Comparison of ENCODE assay signal across 8 mouse cellular contexts in the genomic region with DNA sequence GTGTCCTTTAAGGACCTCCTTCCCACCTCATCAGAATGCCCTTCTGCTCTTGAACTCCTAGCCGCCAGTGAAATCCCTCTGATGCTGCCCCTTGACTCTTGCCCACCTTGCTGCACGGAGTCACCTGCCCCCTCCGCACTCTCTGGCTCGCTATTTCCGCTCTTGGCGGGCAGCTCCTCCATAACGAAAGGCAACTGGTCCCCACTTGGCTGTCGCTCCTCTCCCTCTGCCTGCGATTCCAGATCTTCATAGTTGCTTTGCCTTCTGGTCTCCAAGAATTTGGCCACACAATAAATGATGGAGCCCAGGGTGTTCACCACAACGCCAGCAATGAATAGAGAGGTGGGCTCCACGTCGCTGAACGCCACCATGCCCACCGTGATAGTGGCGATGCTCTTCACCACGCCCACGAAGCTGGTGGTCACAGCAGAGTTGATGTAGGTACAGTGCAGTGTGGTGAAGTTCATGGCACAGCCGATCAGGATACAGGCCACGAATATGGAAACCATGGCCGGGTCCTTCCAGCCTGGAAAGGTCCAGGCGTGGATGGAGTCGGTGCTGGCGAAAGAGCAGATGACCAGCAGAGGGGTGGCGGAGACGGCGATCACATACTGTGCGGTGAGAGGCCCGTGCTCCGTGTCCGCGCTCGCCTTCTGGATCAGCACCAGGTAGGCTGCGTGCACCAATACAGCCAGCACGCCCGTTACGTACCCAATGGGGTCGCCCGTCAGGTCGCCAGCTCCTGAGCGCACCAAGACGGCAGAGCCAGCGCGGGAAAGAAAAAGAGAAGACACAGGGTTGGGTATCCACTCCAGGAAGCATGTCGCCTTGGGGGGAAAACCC. TPM values are rescaled to one million over a fixed set of nuclear protein-coding genes. Genes with fewer than 3 reads are reported as not detected.
DNase-seq lines count a peak whose midpoint lies in the region; ATAC-seq lines count a peak whose summit lies in the region.

No protein-coding gene starts in this region.

- no peak overlapping the region for H3K9ac ChIP-seq in lung, embryonic 16.5 days (ENCODE audit: low read length)
- H3K9ac ChIP-seq in hindbrain, embryonic 15.5 days = no peak overlapping the region
- H3K9ac ChIP-seq in neural tube, embryonic 13.5 days = no peak overlapping the region

- H3K27me3 ChIP-seq in lung, embryonic 16.5 days (ENCODE audit: control insufficient read depth, insufficient read depth, low read depth, low read length) = peaks cover 50% of the 10 kb centered on the region
- H3K27me3 ChIP-seq in hindbrain, embryonic 15.5 days = peaks cover 41% of the 10 kb centered on the region
- H3K27me3 ChIP-seq in neural tube, embryonic 13.5 days = peaks cover 84% of the 10 kb centered on the region

- H3K4me1 ChIP-seq in lung, embryonic 16.5 days (replicated peaks; ENCODE audit: control insufficient read depth, insufficient read depth, low read length) = peaks cover 21% of the 10 kb centered on the region
- H3K4me1 ChIP-seq in hindbrain, embryonic 15.5 days (replicated peaks) = peaks cover 38% of the 10 kb centered on the region
- H3K4me1 ChIP-seq in neural tube, embryonic 13.5 days (replicated peaks) = peaks cover 33% of the 10 kb centered on the region

- no peaks in the 10 kb centered on the region for H3K9me3 ChIP-seq in lung, embryonic 16.5 days (ENCODE audit: control insufficient read depth, low read length)
- no peaks in the 10 kb centered on the region for H3K9me3 ChIP-seq in hindbrain, embryonic 15.5 days
- no peaks in the 10 kb centered on the region for H3K9me3 ChIP-seq in neural tube, embryonic 13.5 days

- H3K27ac ChIP-seq in lung, embryonic 16.5 days (ENCODE audit: low read length) = no peak overlapping the region
- no peak overlapping the region for H3K27ac ChIP-seq in hindbrain, embryonic 15.5 days (replicated peaks)
- no peak overlapping the region for H3K27ac ChIP-seq in neural tube, embryonic 13.5 days (replicated peaks)

- DNase-seq in adrenal gland, adult 2 months = peak; percentile 16
- DNase-seq in adrenal gland, postnatal 4 days (ENCODE audit: low spot score in 2 of 2) = no peak
- no peak for DNase-seq in lung, postnatal 25 days (ENCODE audit: low spot score)
- DNase-seq in yolk sac, embryonic 10.5 days (ENCODE audit: low spot score) = no peak

- H3K4me2 ChIP-seq in lung, embryonic 16.5 days (ENCODE audit: low read depth, low read length) = peak overlapping the region; percentile 99
- H3K4me2 ChIP-seq in hindbrain, embryonic 15.5 days = peak overlapping the region; percentile 100
- peak overlapping the region; percentile 99 for H3K4me2 ChIP-seq in neural tube, embryonic 13.5 days

- WGBS in lung, embryonic 16.5 days = 4% methylated on average over 44 of the region's 44 CpGs
- WGBS in hindbrain, embryonic 15.5 days = 6% methylated on average over 44 of the region's 44 CpGs
- 4% methylated on average over 44 of the region's 44 CpGs for WGBS in neural tube, embryonic 13.5 days

- no peaks in the 10 kb centered on the region for H3K36me3 ChIP-seq in lung, embryonic 16.5 days (ENCODE audit: control insufficient read depth, insufficient read depth, low read length)
- no peaks in the 10 kb centered on the region for H3K36me3 ChIP-seq in hindbrain, embryonic 15.5 days
- no peaks in the 10 kb centered on the region for H3K36me3 ChIP-seq in neural tube, embryonic 13.5 days

- H3K4me3 ChIP-seq in lung, embryonic 16.5 days (ENCODE audit: low read length) = peak overlapping the region; percentile 58
- H3K4me3 ChIP-seq in hindbrain, embryonic 15.5 days = peak overlapping the region; percentile 59
- peak overlapping the region; percentile 58 for H3K4me3 ChIP-seq in neural tube, embryonic 13.5 days

- ATAC-seq in lung, embryonic 16.5 days (ENCODE audit: low read depth) = 0 out of 2 replicates have a peak, but pooled peaks have one; percentile 10
- no peak for ATAC-seq in hindbrain, embryonic 15.5 days (ENCODE audit: low FRiP score, low read depth)
- peak; percentile 6; the same call in 1 of the 2 replicates for ATAC-seq in neural tube, embryonic 13.5 days (ENCODE audit: low read depth)
- ATAC-seq in frontal cortex, adult (ENCODE audit: low TSS enrichment) = no peak

RNA-seq across cellular contexts. Expression of gene Slc35d3, which starts 2.1 kb away (rescaled TPM):
- 10 to 100 TPM in 1 of 2 experiments, 1 to 10 TPM in 1; 7.9 to 14.5 TPM for total RNA-seq in adrenal gland, adult 2 months (2021)
- polyA plus RNA-seq in adrenal gland, adult 2 months (2012; rRNA removed) = 39.9 and 40.1 TPM in 2 replicates
- total RNA-seq in adrenal gland, postnatal 4 days (2021) = 10 to 100 TPM; 21.2 to 21.6 TPM
- polyA plus RNA-seq in lung, embryonic 16.5 days (2015; fragmentation: Nextera tagmentation; extraction: Ambion mirVana) = 0.72 and 0.95 TPM in 2 replicates
- polyA plus RNA-seq in hindbrain, embryonic 15.5 days (2015; fragmentation: Nextera tagmentation; extraction: Ambion mirVana) = 2.8 and 3.4 TPM in 2 replicates
- 1.3 and 1.6 TPM in 2 replicates for polyA plus RNA-seq in neural tube, embryonic 13.5 days (2015; fragmentation: Nextera tagmentation; extraction: Ambion mirVana)

RNA-seq across cellular contexts. Expression of gene Pex7, which starts 58.3 kb away (rescaled TPM):
- total RNA-seq in adrenal gland, adult 2 months (2021) = 10 to 100 TPM; 44.8 to 47.5 TPM
- 114 and 169 TPM in 2 replicates for polyA plus RNA-seq in adrenal gland, adult 2 months (2012; rRNA removed)
- total RNA-seq in adrenal gland, postnatal 4 days (2021) = 10 to 100 TPM; 40.6 to 41.3 TPM
- polyA plus RNA-seq in lung, embryonic 16.5 days (2015; fragmentation: Nextera tagmentation; extraction: Ambion mirVana) = 30.5 and 34.2 TPM in 2 replicates
- 28.9 and 30.1 TPM in 2 replicates for polyA plus RNA-seq in hindbrain, embryonic 15.5 days (2015; fragmentation: Nextera tagmentation; extraction: Ambion mirVana)
- polyA plus RNA-seq in neural tube, embryonic 13.5 days (2015; fragmentation: Nextera tagmentation; extraction: Ambion mirVana) = 25.2 and 33.4 TPM in 2 replicates

Comparison
In these comparisons a context has a peak if more than half of its experiments do, and no peak if none do; other contexts are left out.
1. ATAC-seq: peak in lung, embryonic 16.5 days (single experiment) and neural tube, embryonic 13.5 days (single experiment); none in hindbrain, embryonic 15.5 days (single experiment) and frontal cortex, adult (single experiment).
2. Peak in every context shown above with its lines, with median percentiles within 50 percentile points of each other: H3K4me2 ChIP-seq and H3K4me3 ChIP-seq.